Mouse (Mus musculus) gastrocnemius, postnatal 36 days (tissue): ENCODE measurements around the gene Hivep3. TPM values are rescaled to one million over a fixed set of nuclear protein-coding genes. Genes with fewer than 3 reads are reported as not detected.

Source experiments
- DNase-seq, 2 experiments: peaks; one replicate each; pipeline ENCODE4 v3.0.0; 2022
- intact Hi-C: fragments of 180-260 bp; cut with DNase I; formaldehyde crosslinking; loops from one replicate; pipeline ENCODE4 v1.15.1; 2025
- total RNA-seq, 2 experiments: library from RNA; stranded (reverse); gene quantifications; 2 replicates each; pipeline ENCODE4 v1.2.3; 2021

Hivep3 gene
- total RNA-seq, 2 experiments from 2014 or later: 2.2 to 3.5 TPM

GRCm38 (mm10) chr4:119932549-119933257 lies 199.1 kb downstream of the Hivep3 start:
- intact Hi-C loops: no loop called here
- DNase-seq: peak in 1 of 2 experiments; percentile 32

GRCm38 (mm10) chr4:119934901-119935300 lies 201.3 kb downstream of the Hivep3 start:
- DNase-seq: no peak
- intact Hi-C loops: no loop called here

GRCm38 (mm10) chr4:119937876-119938275 lies 204.3 kb downstream of the Hivep3 start:
- intact Hi-C loops: no loop called here
- DNase-seq: peak in 1 of 2 experiments; percentile 16

GRCm38 (mm10) chr4:119938518-119938917 lies 204.9 kb downstream of the Hivep3 start:
- DNase-seq: no peak
- intact Hi-C loops: no loop called here

GRCm38 (mm10) chr4:119939786-119940185 lies 206.2 kb downstream of the Hivep3 start:
- DNase-seq: no peak
- intact Hi-C loops: no loop called here

- intact Hi-C loops: no loop called here
- DNase-seq: no peak
Measured at GRCm38 (mm10) chr4:119946224-119946887, 212.8 kb downstream of the Hivep3 start.

GRCm38 (mm10) chr4:119947232-119948162 lies 213.9 kb downstream of the Hivep3 start:
- DNase-seq: no peak
- intact Hi-C loops: no loop called here

GRCm38 (mm10) chr4:119948406-119948805 lies 214.8 kb downstream of the Hivep3 start:
- DNase-seq: no peak
- intact Hi-C loops: no loop called here

GRCm38 (mm10) chr4:119948922-119949614 lies 215.5 kb downstream of the Hivep3 start:
- no peak for DNase-seq
- intact Hi-C loops: no loop called here

- DNase-seq: no peak
- intact Hi-C loops: no loop called here
Measured at GRCm38 (mm10) chr4:119950181-119950580, 216.6 kb downstream of the Hivep3 start.

GRCm38 (mm10) chr4:119951081-119951480 lies 217.5 kb downstream of the Hivep3 start:
- no peak for DNase-seq

GRCm38 (mm10) chr4:119955008-119955407 lies 221.4 kb downstream of the Hivep3 start:
- intact Hi-C loops: no loop called here
- no peak for DNase-seq

More at GRCm38 (mm10) chr4:119951081-119951480, 217.5 kb downstream of the Hivep3 start:
- intact Hi-C loops: no loop called here

- no peak for DNase-seq
- intact Hi-C loops: no loop called here
Measured at GRCm38 (mm10) chr4:119957970-119958369, 224.4 kb downstream of the Hivep3 start.

- DNase-seq: no peak
- intact Hi-C loops: no loop called here
Measured at GRCm38 (mm10) chr4:119959293-119959692, 225.7 kb downstream of the Hivep3 start.

- no peak for DNase-seq
- intact Hi-C loops: loop anchor here (5.0 kb wide), 1 partner anchor 142 kb away; no protein-coding TSS in a partner anchor
Measured at GRCm38 (mm10) chr4:119959873-119960272, 226.3 kb downstream of the Hivep3 start.

- DNase-seq: no peak
- intact Hi-C loops: loop anchor here (5.0 kb wide), 1 partner anchor 142 kb away; no protein-coding TSS in a partner anchor
Measured at GRCm38 (mm10) chr4:119960523-119960922, 226.9 kb downstream of the Hivep3 start.

- intact Hi-C loops: loop anchor here (5.0 kb wide), 1 partner anchor 141 kb away; no protein-coding TSS in a partner anchor
- no peak for DNase-seq
Measured at GRCm38 (mm10) chr4:119961164-119961563, 227.6 kb downstream of the Hivep3 start.

GRCm38 (mm10) chr4:119962066-119962465 lies 228.5 kb downstream of the Hivep3 start:
- intact Hi-C loops: loop anchor here (5.0 kb wide), 1 partner anchor 140 kb away; no protein-coding TSS in a partner anchor
- DNase-seq: no peak

GRCm38 (mm10) chr4:119966105-119967072 lies 232.8 kb downstream of the Hivep3 start:
- intact Hi-C loops: no loop called here
- DNase-seq: peak; percentile 29 to 31
